Mouse (Mus musculus) bone marrow, adult 2 months (tissue): ENCODE measurements around the gene Inhbc. TPM values are rescaled to one million over a fixed set of nuclear protein-coding genes. Genes with fewer than 3 reads are reported as not detected.
A peak's percentile ranks its signal among the peaks of the same experiment; 100 is the strongest.

ENCODE experiments used
- H3K27ac ChIP-seq: fragments of 200-500 bp; 2 replicates; pipeline ENCODE4 v1.5.1; 2012; ENCODE audit warnings: low read depth, mild to moderate bottlenecking, control low read depth, inconsistent platforms, low read length; ENCODE audit not compliant: control insufficient read depth, poor library complexity, insufficient read depth
- H3K4me1 ChIP-seq: fragments of 200-500 bp; 2 replicates; pipeline ENCODE4 v1.6.1; 2011; ENCODE audit warnings: low read length; ENCODE audit not compliant: control insufficient read depth, insufficient read depth
- H3K4me3 ChIP-seq: fragments of 200-500 bp; replicated peaks from 2 replicates; pipeline ENCODE3; 2011; ENCODE audit warnings: mild to moderate bottlenecking, low read depth, low read length, control low read depth; ENCODE audit not compliant: control insufficient read depth
- CTCF ChIP-seq: fragments of 200-500 bp; IDR thresholded peaks from 2 replicates; pipeline ENCODE4 v1.5.1; 2011; ENCODE audit warnings: low read length, control low read depth; ENCODE audit not compliant: control insufficient read depth, insufficient read depth
- POLR2A ChIP-seq: fragments of 200-500 bp; IDR thresholded peaks from 2 replicates; pipeline ENCODE4 v1.6.1; 2011; ENCODE audit warnings: low read depth, mild to moderate bottlenecking, control low read depth, low read length, borderline replicate concordance; ENCODE audit not compliant: control insufficient read depth
- WGBS: fragments of 180-500 bp; shearing (Covaris S2); methylation state at CpG from one replicate; pipeline ENCODE4 v1.1.7; 2018; 5-methylcytosine and 5-hydroxymethylcytosine counted together
- polyA plus RNA-seq: library from polyadenylated mRNA; stranded (reverse); fragments of >200 nt; gene quantifications from 2 replicates; pipeline ENCODE4 v1.2.4, GENCODE M21; 2011; ENCODE audit warnings: low replicate concordance; ENCODE audit not compliant: missing spikeins, insufficient read depth, insufficient read length

Gene Inhbc
- polyA plus RNA-seq, 1 experiment = not detected

GRCm38 (mm10) chr10:127353909-127354895, 16.0 kb downstream of the Inhbc start, which contains the start of gene Inhbe:
Inhbe (minus strand) TSS chr10:127354411.
- no peak for TF ChIP-seq CTCF
- no peak for TF ChIP-seq POLR2A
- no peak within 1 kb of the TSS for H3K4me3 ChIP-seq
- H3K27ac ChIP-seq = no peak within 1 kb of the TSS
- 27% methylated on average over 18 of the region's 18 CpGs for WGBS
- no peaks in the 10 kb centered on the region for H3K4me1 ChIP-seq

GRCm38 (mm10) chr10:127352766-127353165, 17.5 kb downstream of the Inhbc start:
- no peak overlapping the region for H3K27ac ChIP-seq
- TF ChIP-seq POLR2A (no peak), CTCF (no peak)
- no peak overlapping the region for H3K4me3 ChIP-seq
- 84% methylated on average over 11 of the region's 11 CpGs for WGBS
- H3K4me1 ChIP-seq = no peaks in the 10 kb centered on the region

- H3K4me1 ChIP-seq = no peaks in the 10 kb centered on the region
- no peak for TF ChIP-seq POLR2A
- TF ChIP-seq CTCF = no peak
- no peak overlapping the region for H3K4me3 ChIP-seq
- WGBS = 79% methylated on average over 9 of the region's 9 CpGs
- H3K27ac ChIP-seq = no peak overlapping the region
Observed at GRCm38 (mm10) chr10:127352187-127352586, 18.0 kb downstream of the Inhbc start.

- H3K27ac ChIP-seq = no peak overlapping the region
- H3K4me3 ChIP-seq = no peak overlapping the region
- H3K4me1 ChIP-seq = no peaks in the 10 kb centered on the region
- TF ChIP-seq CTCF (no peak), POLR2A (no peak)
- 77% methylated on average over 8 of the region's 8 CpGs for WGBS
Observed at GRCm38 (mm10) chr10:127351719-127352118, 18.5 kb downstream of the Inhbc start.

GRCm38 (mm10) chr10:127351285-127351595, 19.0 kb downstream of the Inhbc start:
- H3K27ac ChIP-seq = no peak overlapping the region
- TF ChIP-seq POLR2A (no peak), CTCF (no peak)
- no peak overlapping the region for H3K4me3 ChIP-seq
- no peaks in the 10 kb centered on the region for H3K4me1 ChIP-seq
- 79% methylated on average over 8 of the region's 8 CpGs for WGBS

GRCm38 (mm10) chr10:127350594-127351284, 19.5 kb downstream of the Inhbc start:
- WGBS = 13% methylated on average over 24 of the region's 24 CpGs
- no peak overlapping the region for H3K4me3 ChIP-seq
- H3K27ac ChIP-seq = no peak overlapping the region
- peak; percentile 90 for TF ChIP-seq CTCF
- peak; percentile 33; the same call in 1 of the 2 replicates for TF ChIP-seq POLR2A
- H3K4me1 ChIP-seq = no peaks in the 10 kb centered on the region

- WGBS = 73% methylated on average over 8 of the region's 8 CpGs
- Histone ChIP-seq H3K27ac (no peak overlapping the region), H3K4me1 (no peaks in the 10 kb centered on the region), H3K4me3 (no peak overlapping the region)
- TF ChIP-seq CTCF (no peak), POLR2A (no peak)
Observed at GRCm38 (mm10) chr10:127349810-127350209, 20.4 kb downstream of the Inhbc start.

GRCm38 (mm10) chr10:127348957-127349356, 21.3 kb downstream of the Inhbc start:
- 74% methylated on average over 4 of the region's 4 CpGs for WGBS
- no peak overlapping the region for H3K27ac ChIP-seq
- H3K4me3 ChIP-seq = no peak overlapping the region
- no peak for TF ChIP-seq POLR2A
- peak; percentile 31; the same call in 1 of the 2 replicates for TF ChIP-seq CTCF
- H3K4me1 ChIP-seq = no peaks in the 10 kb centered on the region

GRCm38 (mm10) chr10:127346173-127346572, 24.1 kb downstream of the Inhbc start:
- TF ChIP-seq POLR2A = no peak
- TF ChIP-seq CTCF = no peak
- no peak overlapping the region for H3K4me3 ChIP-seq
- no peaks in the 10 kb centered on the region for H3K4me1 ChIP-seq
- 84% methylated on average over 3 of the region's 3 CpGs for WGBS
- no peak overlapping the region for H3K27ac ChIP-seq
